Mouse (Mus musculus): Measurements from ENCODE around the gene Vmn2r49.
"Not testable (repeated sequence)": the region's sequence is repeated elsewhere in the genome, so short reads cannot be mapped to it uniquely, and the experiment has no call there.

The Vmn2r49 gene

GRCm38 (mm10) chr7:9992157-9992556, at the start of gene Vmn2r49:
Vmn2r49 (minus strand) TSS chr7:9992257.
- DNase-seq (ENCODE audit: low read depth, low spot score): not testable (repeated sequence)

GRCm38 (mm10) chr7:9953485-9953884, 38.6 kb downstream of the Vmn2r49 start, which contains the start of gene Vmn2r48:
Vmn2r48 (minus strand) TSS chr7:9953585.
- not testable (repeated sequence) for DNase-seq (ENCODE audit: low read depth, low spot score)
